Mouse (Mus musculus): ENCODE results near the gene Sos1. TPM values are rescaled to one million over a fixed set of nuclear protein-coding genes. Genes with fewer than 3 reads are reported as not detected.
A peak's percentile ranks its signal among the peaks of the same experiment; 100 is the strongest.
"Not testable (repeated sequence)": the region's sequence is repeated elsewhere in the genome, so short reads cannot be mapped to it uniquely, and the experiment has no call there.

The Sos1 gene
- polyA plus RNA-seq, 1 experiment, result 4.1 TPM

GRCm38 (mm10) chr17:80385671-80386070 is 94.6 kb downstream of the Sos1 start:
- no peak for DNase-seq
- Histone ChIP-seq H3K27ac (ENCODE audit: control insufficient read depth, insufficient read depth, low read length) (no peak overlapping the region), H3K27me3 (ENCODE audit: control insufficient read depth, insufficient read depth, low read length) (no peaks in the 10 kb centered on the region), H3K4me1 (replicated peaks; ENCODE audit: control insufficient read depth, insufficient read depth, low read length) (no peaks in the 10 kb centered on the region), H3K36me3 (ENCODE audit: control insufficient read depth, insufficient read depth, low read length) (no peaks in the 10 kb centered on the region), H3K4me3 (ENCODE audit: control insufficient read depth, insufficient read depth, low read length) (no peak overlapping the region)
- TF ChIP-seq CTCF (IDR thresholded peaks at IDR 0.05; ENCODE audit: borderline replicate concordance, control insufficient read depth, extremely low read depth, insufficient read depth, low read length, poor library complexity), result no peak
- TF ChIP-seq POLR2A (IDR thresholded peaks at IDR 0.05; ENCODE audit: control insufficient read depth, extremely low read depth, insufficient read depth, low read length, poor library complexity), result no peak
- 54% methylated on average over 1 of the region's 1 CpGs for WGBS

GRCm38 (mm10) chr17:80378386-80378785 is 101.9 kb downstream of the Sos1 start:
- not testable (repeated sequence) for H3K4me1 ChIP-seq (replicated peaks; ENCODE audit: control insufficient read depth, insufficient read depth, low read length); H3K27me3 ChIP-seq (ENCODE audit: control insufficient read depth, insufficient read depth, low read length); DNase-seq; H3K27ac ChIP-seq (ENCODE audit: control insufficient read depth, insufficient read depth, low read length); H3K36me3 ChIP-seq (ENCODE audit: control insufficient read depth, insufficient read depth, low read length); H3K4me3 ChIP-seq (ENCODE audit: control insufficient read depth, insufficient read depth, low read length)

GRCm38 (mm10) chr17:80373726-80374096 is 106.5 kb downstream of the Sos1 start:
- Histone ChIP-seq H3K36me3 (ENCODE audit: control insufficient read depth, insufficient read depth, low read length) (no peaks in the 10 kb centered on the region), H3K4me1 (replicated peaks; ENCODE audit: control insufficient read depth, insufficient read depth, low read length) (peaks cover 7% of the 10 kb centered on the region), H3K27ac (ENCODE audit: control insufficient read depth, insufficient read depth, low read length) (no peak overlapping the region), H3K4me3 (ENCODE audit: control insufficient read depth, insufficient read depth, low read length) (peak overlapping the region; percentile 54), H3K27me3 (ENCODE audit: control insufficient read depth, insufficient read depth, low read length) (no peaks in the 10 kb centered on the region)
- 25% methylated on average over 29 of the region's 29 CpGs for WGBS
- no peak for TF ChIP-seq CTCF (IDR thresholded peaks at IDR 0.05; ENCODE audit: borderline replicate concordance, control insufficient read depth, extremely low read depth, insufficient read depth, low read length, poor library complexity)
- no peak for TF ChIP-seq POLR2A (IDR thresholded peaks at IDR 0.05; ENCODE audit: control insufficient read depth, extremely low read depth, insufficient read depth, low read length, poor library complexity)
- no peak for DNase-seq

- no peak for TF ChIP-seq CTCF (IDR thresholded peaks at IDR 0.05; ENCODE audit: borderline replicate concordance, control insufficient read depth, extremely low read depth, insufficient read depth, low read length, poor library complexity)
- peak; percentile 66 for TF ChIP-seq POLR2A (IDR thresholded peaks at IDR 0.05; ENCODE audit: control insufficient read depth, extremely low read depth, insufficient read depth, low read length, poor library complexity)
- WGBS, result 4% methylated on average over 102 of the region's 102 CpGs
- Histone ChIP-seq H3K36me3 (ENCODE audit: control insufficient read depth, insufficient read depth, low read length) (no peaks in the 10 kb centered on the region), H3K27ac (ENCODE audit: control insufficient read depth, insufficient read depth, low read length) (no peak within 1 kb of the TSS), H3K4me1 (replicated peaks; ENCODE audit: control insufficient read depth, insufficient read depth, low read length) (peaks cover 7% of the 10 kb centered on the region), H3K27me3 (ENCODE audit: control insufficient read depth, insufficient read depth, low read length) (no peaks in the 10 kb centered on the region), H3K4me3 (ENCODE audit: control insufficient read depth, insufficient read depth, low read length) (peak within 1 kb of the TSS; percentile 87)
- peak; percentile 86 for DNase-seq
These were observed 107.1 kb downstream of the Sos1 start, which contains the start of gene Gm10190 for GRCm38 (mm10) chr17:80372989-80373725. Gm10190 (minus strand) TSS chr17:80373541.

GRCm38 (mm10) chr17:80368606-80369005 is 111.6 kb downstream of the Sos1 start:
- 91% methylated on average over 9 of the region's 9 CpGs for WGBS
- Histone ChIP-seq H3K27ac (ENCODE audit: control insufficient read depth, insufficient read depth, low read length) (no peak overlapping the region), H3K27me3 (ENCODE audit: control insufficient read depth, insufficient read depth, low read length) (no peaks in the 10 kb centered on the region), H3K4me3 (ENCODE audit: control insufficient read depth, insufficient read depth, low read length) (no peak overlapping the region), H3K4me1 (replicated peaks; ENCODE audit: control insufficient read depth, insufficient read depth, low read length) (peaks cover 3% of the 10 kb centered on the region; the same call in 1 of the 2 replicates), H3K36me3 (ENCODE audit: control insufficient read depth, insufficient read depth, low read length) (no peaks in the 10 kb centered on the region)
- no peak for DNase-seq
- TF ChIP-seq POLR2A (IDR thresholded peaks at IDR 0.05; ENCODE audit: control insufficient read depth, extremely low read depth, insufficient read depth, low read length, poor library complexity) (no peak), CTCF (IDR thresholded peaks at IDR 0.05; ENCODE audit: borderline replicate concordance, control insufficient read depth, extremely low read depth, insufficient read depth, low read length, poor library complexity) (no peak)

GRCm38 (mm10) chr17:80367276-80367675 is 113.0 kb downstream of the Sos1 start:
- TF ChIP-seq POLR2A (IDR thresholded peaks at IDR 0.05; ENCODE audit: control insufficient read depth, extremely low read depth, insufficient read depth, low read length, poor library complexity) (no peak), CTCF (IDR thresholded peaks at IDR 0.05; ENCODE audit: borderline replicate concordance, control insufficient read depth, extremely low read depth, insufficient read depth, low read length, poor library complexity) (no peak)
- 95% methylated on average over 5 of the region's 5 CpGs for WGBS
- Histone ChIP-seq H3K27ac (ENCODE audit: control insufficient read depth, insufficient read depth, low read length) (no peak overlapping the region), H3K27me3 (ENCODE audit: control insufficient read depth, insufficient read depth, low read length) (no peaks in the 10 kb centered on the region), H3K4me3 (ENCODE audit: control insufficient read depth, insufficient read depth, low read length) (no peak overlapping the region), H3K4me1 (replicated peaks; ENCODE audit: control insufficient read depth, insufficient read depth, low read length) (no peaks in the 10 kb centered on the region), H3K36me3 (ENCODE audit: control insufficient read depth, insufficient read depth, low read length) (no peaks in the 10 kb centered on the region)
- no peak for DNase-seq

GRCm38 (mm10) chr17:80360245-80360644 is 120.0 kb downstream of the Sos1 start:
- no peak for DNase-seq
- WGBS, result 69% methylated on average over 8 of the region's 8 CpGs
- H3K36me3 ChIP-seq (ENCODE audit: control insufficient read depth, insufficient read depth, low read length), result no peaks in the 10 kb centered on the region

More at GRCm38 (mm10) chr17:80360245-80360644, 120.0 kb downstream of the Sos1 start:
- no peak overlapping the region for H3K4me3 ChIP-seq (ENCODE audit: control insufficient read depth, insufficient read depth, low read length)
- H3K4me1 ChIP-seq (replicated peaks; ENCODE audit: control insufficient read depth, insufficient read depth, low read length), result no peaks in the 10 kb centered on the region
- H3K27me3 ChIP-seq (ENCODE audit: control insufficient read depth, insufficient read depth, low read length), result no peaks in the 10 kb centered on the region
- no peak for TF ChIP-seq POLR2A (IDR thresholded peaks at IDR 0.05; ENCODE audit: control insufficient read depth, extremely low read depth, insufficient read depth, low read length, poor library complexity)
- no peak for TF ChIP-seq CTCF (IDR thresholded peaks at IDR 0.05; ENCODE audit: borderline replicate concordance, control insufficient read depth, extremely low read depth, insufficient read depth, low read length, poor library complexity)
- no peak overlapping the region for H3K27ac ChIP-seq (ENCODE audit: control insufficient read depth, insufficient read depth, low read length)
